Mouse (Mus musculus) spleen, postnatal 36 days (tissue): ENCODE measurements around the gene 4933406M09Rik.

Experiments
- DNase-seq, 2 experiments: peaks; one replicate each; pipeline ENCODE4 v3.0.0; 2022; ENCODE audit warnings: low spot score in 2 of 2, mixed read lengths in 1 of 2

4933406M09Rik gene

GRCm38 (mm10) chr1:134385666-134386065 is at the start of gene 4933406M09Rik:
4933406M09Rik (plus strand) TSS chr1:134385940.
- no peak for DNase-seq

GRCm38 (mm10) chr1:134336958-134337710 is 48.6 kb upstream of the 4933406M09Rik start:
- no peak for DNase-seq

- no peak for DNase-seq
Observed at GRCm38 (mm10) chr1:134339162-134339561, 46.6 kb upstream of the 4933406M09Rik start.

GRCm38 (mm10) chr1:134339757-134340619 is 45.8 kb upstream of the 4933406M09Rik start:
- no peak for DNase-seq

DNA sequence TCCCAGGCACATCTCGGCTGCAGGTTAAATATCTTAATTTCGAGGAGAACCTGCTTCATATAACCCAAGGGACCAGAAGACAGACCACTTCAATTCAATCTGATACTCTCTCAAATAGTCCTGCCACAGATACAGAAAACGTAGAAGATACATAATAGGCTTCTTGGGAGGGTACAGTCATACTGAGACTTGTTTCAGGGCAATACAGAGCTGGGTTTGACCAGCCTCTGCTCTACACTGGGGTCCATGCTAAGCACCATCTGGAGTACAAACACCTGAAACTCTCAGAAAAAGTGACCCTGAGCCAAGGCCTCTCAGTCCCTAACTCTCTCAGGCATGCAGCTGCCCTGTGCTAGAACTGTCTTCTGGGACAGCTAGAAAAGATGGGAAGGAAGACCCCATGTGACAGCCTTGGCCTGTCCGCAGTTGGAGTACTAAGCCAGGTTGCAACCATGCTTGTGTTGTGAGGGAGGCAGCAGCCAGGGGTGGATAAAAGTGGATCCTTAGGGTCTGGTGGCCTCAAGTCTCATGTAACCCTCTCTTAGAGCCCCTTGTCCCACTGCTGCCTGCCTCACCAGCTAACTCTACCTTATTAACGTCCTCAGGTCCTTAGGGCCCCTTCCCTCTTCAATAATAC is 44.0 kb upstream of the 4933406M09Rik start:
- DNase-seq: no peak

DNA sequence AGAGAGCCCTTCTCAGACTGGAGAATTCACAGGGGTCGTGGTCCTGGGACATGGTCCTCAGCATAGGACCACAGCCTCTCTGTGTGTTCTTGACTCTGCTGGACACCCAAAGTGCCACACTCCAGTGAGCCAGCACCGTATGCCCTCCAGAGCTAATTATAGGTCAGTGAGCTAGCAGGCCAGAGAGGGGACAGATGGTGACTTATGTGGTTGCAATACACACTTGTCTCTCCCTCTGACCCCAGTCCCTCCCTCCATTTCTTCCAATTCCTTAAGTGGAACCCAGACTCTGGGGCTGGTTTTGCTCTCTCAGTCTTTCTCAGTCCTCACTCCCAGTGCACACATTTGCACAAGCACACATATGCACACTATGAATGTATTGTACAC is 43.5 kb upstream of the 4933406M09Rik start:
- no peak for DNase-seq

- no peak for DNase-seq
Observed at GRCm38 (mm10) chr1:134342781-134343310, 42.9 kb upstream of the 4933406M09Rik start.

DNA sequence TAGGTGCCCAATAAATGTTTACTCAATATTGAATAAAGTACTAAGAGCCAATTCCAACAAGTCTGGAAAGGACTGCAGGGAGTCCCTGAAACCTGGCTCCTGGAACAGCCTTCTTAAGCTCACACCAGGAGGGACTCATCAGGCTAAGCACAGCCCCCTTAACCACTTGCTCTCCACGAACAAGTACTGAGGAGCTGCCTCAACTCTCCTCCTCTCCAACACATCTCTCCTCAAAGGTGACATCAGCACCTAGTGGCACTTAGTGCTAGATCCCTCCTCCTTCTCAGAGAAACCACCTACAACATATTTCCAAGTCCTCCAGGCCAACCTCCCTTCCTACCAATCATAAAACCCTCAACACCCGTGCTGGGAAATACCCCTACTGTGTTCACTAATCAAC is 42.2 kb upstream of the 4933406M09Rik start:
- no peak for DNase-seq

DNA sequence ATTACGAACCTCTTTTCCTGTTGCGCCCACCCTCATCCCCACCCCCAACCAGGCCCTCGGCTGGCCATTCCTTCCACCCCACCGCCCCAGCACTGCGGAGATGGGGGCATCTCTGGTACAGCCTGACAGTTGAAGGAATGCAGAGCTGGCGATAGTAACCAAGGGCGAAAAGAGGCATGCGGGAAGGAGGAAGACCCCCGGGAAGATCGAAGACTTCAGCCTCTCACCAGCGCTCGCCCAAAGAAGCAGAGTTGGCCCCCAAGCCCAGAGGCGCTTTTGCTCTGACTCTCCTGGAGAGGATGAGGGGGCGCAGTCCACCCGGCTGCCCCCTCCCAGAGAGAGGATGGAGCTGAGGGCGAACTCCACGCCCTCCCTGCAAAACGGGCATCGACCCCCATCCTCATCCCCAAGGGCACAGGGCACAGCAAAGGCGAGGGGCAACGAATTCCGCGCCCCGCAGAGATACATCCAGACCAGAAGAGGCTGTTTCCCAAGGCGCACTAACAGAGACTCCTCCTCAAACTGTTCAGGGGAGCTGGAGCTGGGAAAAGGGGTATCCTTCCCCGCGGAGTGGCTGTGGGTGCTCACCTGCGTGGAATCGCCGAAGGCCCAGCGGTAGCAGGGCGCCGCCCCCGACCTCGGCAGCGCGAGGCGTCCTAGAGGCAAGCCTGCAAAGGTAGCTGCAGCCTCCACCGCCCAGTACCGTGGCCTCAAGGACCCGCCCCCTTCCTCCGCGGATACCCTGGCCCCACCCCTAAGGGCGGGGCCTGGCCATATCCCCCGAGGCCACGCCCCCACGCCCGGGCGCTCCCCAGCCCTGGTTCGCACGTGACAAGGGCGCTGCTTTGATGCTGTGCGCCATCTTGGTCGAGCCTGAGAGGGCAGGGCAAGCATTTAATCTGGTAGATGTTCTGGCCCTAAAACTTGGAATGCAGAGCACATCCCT is 41.5 kb upstream of the 4933406M09Rik start:
- DNase-seq: peak; percentile 67 to 69

DNA sequence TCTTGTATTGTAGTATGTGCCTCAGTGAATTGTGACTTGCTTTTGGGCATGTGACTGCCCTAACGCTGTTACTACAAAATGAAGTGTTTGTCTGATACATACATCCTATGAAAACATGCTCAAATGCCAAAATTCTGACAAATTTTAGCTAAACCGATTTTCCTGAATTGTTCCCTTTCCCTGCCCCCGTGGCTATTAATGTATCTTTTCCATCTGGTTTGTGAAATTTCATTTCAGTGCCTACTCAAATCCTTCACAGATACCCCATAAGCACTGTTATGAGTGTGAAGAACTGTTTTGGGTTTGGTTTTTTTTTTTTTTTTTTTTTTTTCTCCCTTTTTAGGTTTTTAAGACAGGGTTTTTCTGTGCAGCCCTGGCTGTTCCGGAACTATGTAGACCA is 40.7 kb upstream of the 4933406M09Rik start:
- no peak for DNase-seq

DNA sequence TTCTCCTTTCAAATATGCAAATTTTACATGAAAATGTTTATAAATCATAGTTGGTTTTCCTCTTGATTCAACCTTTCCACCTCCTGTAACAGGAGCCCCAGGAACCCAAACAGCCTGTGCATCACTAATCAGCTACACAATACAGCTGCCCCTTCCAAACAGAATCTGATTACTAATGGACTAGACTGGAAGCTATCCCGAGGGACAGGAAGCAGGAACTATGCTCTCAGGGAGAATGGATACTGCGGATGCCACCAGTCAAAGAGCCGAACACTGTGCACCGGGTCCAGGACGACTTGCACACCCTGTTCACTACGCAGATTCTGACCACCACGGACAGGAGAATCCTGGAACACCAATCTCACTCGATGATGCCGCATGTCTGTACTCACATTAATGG is 37.9 kb upstream of the 4933406M09Rik start:
- DNase-seq: no peak

GRCm38 (mm10) chr1:134353326-134353725 is 32.4 kb upstream of the 4933406M09Rik start:
- no peak for DNase-seq

- DNase-seq: no peak
Observed at GRCm38 (mm10) chr1:134357461-134357860, 28.3 kb upstream of the 4933406M09Rik start.

DNA sequence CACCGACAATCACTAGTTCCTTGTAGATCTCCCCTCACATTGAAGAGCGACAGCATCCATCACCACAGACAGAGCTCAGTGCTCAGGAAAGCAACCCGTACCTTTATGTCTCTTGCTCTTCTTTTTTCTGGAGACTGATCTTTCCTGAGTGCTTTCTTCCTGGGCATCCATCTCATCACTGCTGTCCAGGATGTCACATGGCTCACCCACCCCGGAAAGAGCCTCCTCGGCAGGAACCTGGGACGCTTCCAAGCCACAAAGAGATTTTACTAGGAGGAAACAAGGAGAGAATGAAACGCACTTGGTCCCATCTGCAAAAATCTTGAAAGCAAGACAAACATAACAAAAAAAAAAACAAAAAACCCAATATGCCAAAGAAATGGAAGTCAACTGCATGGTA is 25.1 kb upstream of the 4933406M09Rik start:
- DNase-seq: no peak

- DNase-seq: no peak
Observed at GRCm38 (mm10) chr1:134361195-134361856, 24.4 kb upstream of the 4933406M09Rik start.

- peak; percentile 94 to 95 for DNase-seq
Observed at GRCm38 (mm10) chr1:134361857-134362212, 23.9 kb upstream of the 4933406M09Rik start, which contains the start of gene Tmem183a. Tmem183a (minus strand) TSS chr1:134361979.

DNA sequence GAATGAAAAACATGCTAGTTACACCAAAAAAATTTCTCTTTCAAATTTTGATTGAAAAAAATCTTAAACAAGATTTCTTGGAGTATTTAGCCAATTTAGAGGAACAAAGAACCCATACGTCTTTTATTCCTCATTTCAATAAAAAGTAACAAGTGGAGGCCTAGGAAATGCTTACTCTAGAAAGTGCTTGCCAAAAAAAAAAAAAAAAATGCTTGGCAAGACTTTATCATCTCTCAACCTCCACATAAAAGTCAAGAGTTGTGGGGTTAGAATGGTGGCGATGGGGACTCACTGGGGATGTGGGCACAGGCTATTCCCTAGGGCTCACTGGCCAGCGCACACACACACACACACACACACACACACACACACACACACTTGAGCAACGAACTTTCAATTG is 22.5 kb upstream of the 4933406M09Rik start:
- no peak for DNase-seq

GRCm38 (mm10) chr1:134365491-134365890 is 20.2 kb upstream of the 4933406M09Rik start:
- DNase-seq: no peak

DNA sequence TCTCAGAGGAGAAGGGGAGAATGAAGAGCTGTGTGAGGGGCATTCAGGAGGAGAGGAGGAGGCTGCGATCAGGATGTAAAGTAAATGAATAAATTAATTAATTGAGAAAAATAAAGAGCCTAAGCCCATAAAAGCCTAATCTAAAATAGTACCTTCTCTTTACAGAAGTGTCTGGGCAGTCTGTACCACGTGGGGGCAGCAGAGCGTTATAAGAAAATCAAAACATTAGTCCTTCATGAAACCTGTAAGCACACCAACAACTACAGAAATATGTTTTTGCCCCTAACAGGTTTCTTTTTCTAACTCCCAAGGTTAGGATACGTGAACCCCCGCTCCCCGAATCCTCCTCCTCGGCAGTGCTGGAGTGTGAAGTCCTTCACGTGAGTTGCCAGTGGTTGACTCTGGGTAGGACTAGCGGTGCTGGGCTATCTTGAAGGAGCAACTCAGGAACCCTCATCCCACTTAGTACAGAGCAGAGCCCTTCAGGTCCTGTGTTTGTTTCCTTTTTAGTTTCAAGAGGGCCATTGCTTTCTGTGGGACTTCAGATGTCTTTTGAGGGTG is 16.9 kb upstream of the 4933406M09Rik start:
- DNase-seq: peak; percentile 19 to 39

DNA sequence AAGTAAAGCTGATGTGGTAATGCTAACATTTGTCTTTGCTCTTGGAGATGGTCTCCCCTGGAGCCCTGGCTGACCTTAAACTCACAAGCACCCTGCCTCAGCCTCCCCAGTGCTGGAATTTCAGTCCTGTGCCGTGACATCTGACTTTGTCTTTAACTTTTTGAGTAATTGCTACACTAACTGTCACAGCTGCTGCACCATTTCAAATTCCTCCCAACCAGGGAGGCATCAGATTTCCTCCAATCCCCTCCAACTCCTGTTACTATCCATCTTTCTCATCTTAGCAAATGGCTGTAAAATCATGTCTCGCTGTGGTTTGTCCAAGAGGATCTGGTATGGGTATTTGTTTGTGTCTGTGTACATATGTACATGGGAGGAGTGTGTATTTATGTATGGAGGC is 11.6 kb upstream of the 4933406M09Rik start:
- DNase-seq: no peak
